Mouse (Mus musculus) heart, embryonic 15.5 days (tissue): ENCODE measurements around the gene Akap10. TPM values are rescaled to one million over a fixed set of nuclear protein-coding genes. Genes with fewer than 3 reads are reported as not detected.
"Not testable (repeated sequence)": the region's sequence is repeated elsewhere in the genome, so short reads cannot be mapped to it uniquely, and the experiment has no call there.

Experiments
- ATAC-seq: fragments of 200-750 bp; cut with Nextera tagmentation; replicated peaks from 2 replicates; pipeline ENCODE4 v1.8.0; 2017; ENCODE audit warnings: low read depth, moderate TSS enrichment; ENCODE audit not compliant: insufficient number of reproducible peaks, insufficient read depth, low FRiP score
- H3K27ac ChIP-seq: fragments of 300-500 bp; sonication (generic); 2 replicates; pipeline ENCODE4 v1.5.1; 2015; ENCODE audit warnings: mild to moderate bottlenecking, inconsistent platforms
- H3K27me3 ChIP-seq: fragments of 300-500 bp; sonication (generic); 2 replicates; pipeline ENCODE4 v1.6.1; 2015; ENCODE audit warnings: inconsistent platforms
- H3K36me3 ChIP-seq: fragments of 300-500 bp; sonication (generic); 2 replicates; pipeline ENCODE4 v1.6.1; 2015; ENCODE audit warnings: mild to moderate bottlenecking, inconsistent platforms
- H3K4me1 ChIP-seq: fragments of 300-500 bp; sonication (generic); replicated peaks from 2 replicates; pipeline ENCODE4 v1.6.1; 2015; ENCODE audit warnings: inconsistent platforms
- H3K4me2 ChIP-seq: fragments of 300-500 bp; sonication (generic); 2 replicates; pipeline ENCODE4 v1.6.1; 2015; ENCODE audit warnings: inconsistent platforms, mild to moderate bottlenecking, moderate library complexity
- H3K4me3 ChIP-seq: fragments of 300-500 bp; sonication (generic); 2 replicates; pipeline ENCODE4 v1.5.1; 2015; ENCODE audit warnings: mild to moderate bottlenecking, inconsistent platforms
- H3K9ac ChIP-seq: fragments of 300-500 bp; sonication (generic); 2 replicates; pipeline ENCODE4 v1.6.1; 2015; ENCODE audit warnings: mild to moderate bottlenecking, inconsistent platforms
- H3K9me3 ChIP-seq: fragments of 300-500 bp; sonication (generic); replicated peaks from 2 replicates; pipeline ENCODE4 v1.6.1; 2016; ENCODE audit warnings: inconsistent platforms
- WGBS: fragments of 180-500 bp; shearing (Covaris S2); methylation state at CpG from one replicate; pipeline ENCODE4 v1.1.7; 2015; ENCODE audit warnings: mixed read lengths; 5-methylcytosine and 5-hydroxymethylcytosine counted together
- polyA plus RNA-seq: library from polyadenylated mRNA; unstranded; fragments of >200 nt; fragmentation: Nextera tagmentation; extraction: Ambion mirVana; gene quantifications from 2 replicates; pipeline ENCODE4 v1.2.1, GENCODE M21; 2015

Akap10 gene
- polyA plus RNA-seq, 1 experiment from 2014 or later: 12.6 TPM

- H3K9ac ChIP-seq: peak within 1 kb of the TSS; percentile 99
- H3K4me3 ChIP-seq: peak within 1 kb of the TSS; percentile 93
- H3K4me2 ChIP-seq: peak within 1 kb of the TSS; percentile 74
- peaks cover 9% of the 10 kb centered on the region for H3K4me1 ChIP-seq
- peak within 1 kb of the TSS; percentile 95 for H3K27ac ChIP-seq
- no peaks in the 10 kb centered on the region for H3K27me3 ChIP-seq
- no peaks in the 10 kb centered on the region for H3K9me3 ChIP-seq
- ATAC-seq: peak; percentile 88
- WGBS: under 1% methylated on average over 57 of the region's 58 CpGs
- no peaks in the 10 kb centered on the region for H3K36me3 ChIP-seq
Observed at GRCm38 (mm10) chr11:61854988-61855411, 75.1 kb downstream of the Akap10 start, which contains the start of gene Ulk2. Gene Ulk2, minus strand, starts transcription at chr11:61855073.

DNA sequence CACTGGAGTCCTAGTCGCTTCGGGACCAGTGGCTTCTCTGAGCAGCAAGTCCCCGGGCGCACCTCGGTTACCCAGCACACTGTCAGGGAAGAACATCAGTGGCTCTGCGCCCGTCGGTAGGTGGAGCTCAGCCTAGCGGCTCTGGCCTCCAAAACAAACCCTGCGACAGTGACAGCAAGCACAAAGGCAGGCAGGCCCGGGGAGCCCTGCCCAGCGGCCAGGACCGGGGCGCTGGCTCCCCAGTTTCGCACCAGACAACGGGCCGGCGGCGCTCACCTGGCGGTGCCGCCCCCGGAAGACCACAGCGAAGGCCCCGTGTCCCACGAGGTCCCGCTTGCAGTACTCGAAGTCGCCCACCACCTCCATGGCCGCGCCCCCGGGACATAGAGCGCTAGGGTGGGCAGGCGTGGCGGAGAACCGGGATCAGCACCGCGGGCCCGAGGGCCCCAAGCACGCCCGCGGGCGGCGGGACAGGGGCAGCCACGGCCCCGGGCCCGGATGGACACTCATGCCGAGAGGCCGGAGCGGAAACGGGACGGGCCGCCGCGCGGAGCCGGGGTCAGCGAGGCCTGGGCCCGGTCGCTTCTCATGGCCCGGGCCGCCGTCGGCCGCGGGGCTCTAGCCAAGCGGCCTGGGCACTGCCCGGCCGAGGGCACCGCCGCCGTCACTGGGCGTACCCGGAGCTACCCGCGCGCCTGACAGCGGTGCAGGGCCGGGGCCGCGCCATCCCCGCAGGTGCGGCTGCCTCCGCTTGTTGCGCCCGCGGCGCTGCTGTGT, 75.7 kb downstream of the Akap10 start:
- WGBS: under 1% methylated on average over 78 of the region's 87 CpGs
- Histone ChIP-seq H3K9ac (peak overlapping the region; percentile 99), H3K4me3 (peak overlapping the region; percentile 93)

GRCm38 (mm10) chr11:61853659-61854058, 76.4 kb downstream of the Akap10 start:
- peak overlapping the region; percentile 99 for H3K9ac ChIP-seq
- H3K27ac ChIP-seq: peak overlapping the region; percentile 95
- no peaks in the 10 kb centered on the region for H3K27me3 ChIP-seq
- H3K4me1 ChIP-seq: peaks cover 9% of the 10 kb centered on the region
- H3K4me3 ChIP-seq: peak overlapping the region; percentile 93
- 13% methylated on average over 5 of the region's 5 CpGs for WGBS
- H3K36me3 ChIP-seq: no peaks in the 10 kb centered on the region
- H3K9me3 ChIP-seq: no peaks in the 10 kb centered on the region
- no peak for ATAC-seq
- peak overlapping the region; percentile 74 for H3K4me2 ChIP-seq

More for the DNA sequence above, 75.7 kb downstream of the Akap10 start:
- peak; percentile 86 for ATAC-seq
- Histone ChIP-seq H3K27ac (peak overlapping the region; percentile 95), H3K27me3 (no peaks in the 10 kb centered on the region), H3K9me3 (no peaks in the 10 kb centered on the region), H3K36me3 (no peaks in the 10 kb centered on the region), H3K4me1 (peaks cover 9% of the 10 kb centered on the region), H3K4me2 (peak overlapping the region; percentile 74)

GRCm38 (mm10) chr11:61852916-61853315, 77.1 kb downstream of the Akap10 start:
- H3K9me3 ChIP-seq: no peaks in the 10 kb centered on the region
- H3K36me3 ChIP-seq: no peaks in the 10 kb centered on the region
- H3K4me2 ChIP-seq: no peak overlapping the region
- ATAC-seq: no peak
- H3K4me3 ChIP-seq: no peak overlapping the region
- no peaks in the 10 kb centered on the region for H3K27me3 ChIP-seq
- peaks cover 9% of the 10 kb centered on the region for H3K4me1 ChIP-seq
- no peak overlapping the region for H3K9ac ChIP-seq
- H3K27ac ChIP-seq: no peak overlapping the region

DNA sequence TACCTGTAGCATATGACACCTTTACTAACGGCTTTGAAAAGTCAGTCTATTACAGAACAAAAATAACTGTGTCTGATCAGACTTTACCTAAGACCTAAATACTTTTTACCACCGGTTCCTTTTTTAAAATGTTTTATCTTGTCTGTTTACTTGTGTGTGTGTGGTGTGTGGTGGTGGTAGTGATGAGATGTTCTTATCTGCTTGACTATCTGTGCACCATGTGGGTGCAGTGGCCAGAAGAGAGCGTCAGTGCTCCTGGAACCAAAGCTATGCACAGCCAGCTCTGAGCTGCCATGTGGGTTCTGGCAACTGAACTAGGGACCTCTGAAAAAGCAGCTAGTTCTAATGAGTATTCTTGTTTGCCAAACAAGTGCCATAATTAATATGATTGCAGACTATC, 78.9 kb downstream of the Akap10 start:
- Histone ChIP-seq H3K9ac (no peak overlapping the region), H3K9me3 (no peaks in the 10 kb centered on the region), H3K27ac (no peak overlapping the region), H3K4me3 (no peak overlapping the region), H3K4me2 (no peak overlapping the region), H3K4me1 (peaks cover 14% of the 10 kb centered on the region), H3K27me3 (no peaks in the 10 kb centered on the region), H3K36me3 (no peaks in the 10 kb centered on the region)
- WGBS: 81% methylated on average over 3 of the region's 3 CpGs
- ATAC-seq: no peak

- H3K4me1 ChIP-seq, H3K27me3 ChIP-seq, H3K4me2 ChIP-seq, H3K4me3 ChIP-seq, H3K27ac ChIP-seq, ATAC-seq, H3K9ac ChIP-seq, H3K9me3 ChIP-seq: not testable (repeated sequence)
- H3K36me3 ChIP-seq: peaks cover 12% of the 10 kb centered on the region; the same call in 1 of the 2 replicates
- WGBS: 74% methylated on average over 3 of the region's 3 CpGs
Observed at GRCm38 (mm10) chr11:61840663-61841062, 89.4 kb downstream of the Akap10 start.

GRCm38 (mm10) chr11:61839940-61840339, 90.1 kb downstream of the Akap10 start:
- Histone ChIP-seq H3K4me3 (no peak overlapping the region), H3K4me2 (no peak overlapping the region), H3K9me3 (no peaks in the 10 kb centered on the region), H3K36me3 (peaks cover 12% of the 10 kb centered on the region; the same call in 1 of the 2 replicates), H3K9ac (no peak overlapping the region), H3K4me1 (no peaks in the 10 kb centered on the region), H3K27ac (no peak overlapping the region), H3K27me3 (no peaks in the 10 kb centered on the region)
- ATAC-seq: no peak

- no peak overlapping the region for H3K27ac ChIP-seq
- H3K27me3 ChIP-seq: no peaks in the 10 kb centered on the region
- no peak for ATAC-seq
- WGBS: 83% methylated on average over 1 of the region's 1 CpGs
- H3K9me3 ChIP-seq: no peaks in the 10 kb centered on the region
- H3K4me1 ChIP-seq: no peaks in the 10 kb centered on the region
- no peak overlapping the region for H3K4me2 ChIP-seq
- peaks cover 17% of the 10 kb centered on the region for H3K36me3 ChIP-seq
- H3K9ac ChIP-seq: no peak overlapping the region
- H3K4me3 ChIP-seq: no peak overlapping the region
Observed at GRCm38 (mm10) chr11:61839182-61839581, 90.9 kb downstream of the Akap10 start.

Other genes starting within 250 kb of the Akap10 start
- 0.68 and 1.4 TPM in 2 replicates for gene Fam83g, start 246.2 kb downstream of the Akap10 start, polyA plus RNA-seq
- 0.08 TPM in 1 of 2 replicates, not detected in the other for gene Slc5a10, start 209.4 kb downstream of the Akap10 start, polyA plus RNA-seq
- gene Prpsap2, start 168.2 kb downstream of the Akap10 start, polyA plus RNA-seq: 14.2 and 15.8 TPM in 2 replicates
- 10.4 and 13.0 TPM in 2 replicates for gene Ulk2, start 75.2 kb downstream of the Akap10 start, polyA plus RNA-seq
- gene Specc1, start 26.5 kb upstream of the Akap10 start, polyA plus RNA-seq: 11.1 and 12.9 TPM in 2 replicates